Mouse (Mus musculus): Measurements from ENCODE around the gene Faap24.

Faap24 gene

DNA sequence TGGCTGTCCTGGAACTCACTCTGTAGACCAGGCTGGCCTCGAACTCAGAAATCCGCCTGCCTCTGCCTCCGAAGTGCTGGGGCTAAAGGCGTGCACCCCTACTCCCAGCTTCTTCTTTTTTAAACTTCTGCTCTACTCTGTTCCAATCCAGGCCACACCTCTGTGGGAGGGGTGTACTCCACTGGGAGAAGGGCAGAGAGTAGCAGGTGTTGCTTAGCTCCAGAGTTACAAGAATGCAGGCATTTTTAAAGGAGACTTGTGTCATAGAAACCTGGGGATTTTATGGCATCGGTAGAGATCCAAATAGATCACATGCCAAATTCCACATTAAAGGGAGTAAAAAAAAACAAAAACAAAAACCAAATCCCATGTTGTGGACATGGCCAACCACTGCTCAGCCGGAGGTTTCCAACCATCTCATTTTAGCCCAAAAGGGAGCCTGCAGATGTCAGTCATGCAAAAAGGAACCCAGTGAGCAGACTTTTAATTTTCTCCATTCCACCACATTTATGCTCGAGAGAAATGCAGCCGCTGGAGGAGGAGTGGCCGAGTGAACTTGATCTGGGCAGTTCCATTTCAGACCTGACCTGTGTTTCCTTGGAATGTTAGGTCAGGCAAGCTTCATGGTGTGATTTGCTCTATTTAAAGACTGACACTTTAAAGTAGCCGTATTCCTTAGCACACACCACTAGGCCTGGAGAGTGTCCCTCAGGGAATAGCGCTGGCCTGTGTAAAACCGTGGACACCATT lies 31.3 kb downstream of the Faap24 start:
- DNase-seq (ENCODE audit: low spot score): no peak

DNA sequence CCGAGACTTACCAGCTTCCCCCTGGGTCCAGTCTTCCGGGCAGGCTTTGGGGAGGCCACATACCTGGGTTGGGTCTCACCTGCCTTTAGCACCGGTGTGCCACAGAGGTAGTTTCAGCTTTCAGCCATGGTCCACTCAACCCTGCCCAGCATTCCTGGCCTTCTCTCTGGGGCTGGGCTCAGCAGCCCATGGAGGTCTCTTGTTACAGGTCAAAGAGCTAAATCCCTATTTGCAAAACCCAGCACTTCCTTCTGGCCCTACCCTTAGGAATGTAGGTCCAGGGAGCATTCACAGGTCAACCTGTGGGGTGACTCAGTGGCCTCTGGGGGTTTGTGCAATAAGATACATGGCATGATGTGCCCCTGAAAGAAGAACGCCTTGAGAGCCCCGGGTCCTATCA lies 33.8 kb downstream of the Faap24 start:
- no peak for DNase-seq (ENCODE audit: low spot score)

DNA sequence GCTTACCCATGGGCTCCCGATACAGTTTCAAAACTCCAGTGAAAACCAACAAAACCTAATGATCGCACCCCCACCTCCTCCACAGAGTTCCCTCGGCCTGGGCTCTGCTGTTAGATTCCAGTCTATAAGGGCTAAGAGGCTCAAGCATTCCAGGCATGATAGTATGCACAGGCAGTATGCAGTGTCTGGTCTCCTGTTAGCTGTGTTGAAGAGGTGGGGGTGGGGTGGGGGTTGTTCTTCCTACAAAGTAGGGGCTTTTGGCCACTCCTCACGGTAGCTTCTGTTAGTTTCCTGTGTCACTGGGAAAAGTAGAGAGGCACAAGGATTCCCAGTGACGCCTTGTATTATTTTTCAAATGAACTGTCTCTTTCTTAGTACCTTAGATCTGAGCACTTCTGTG lies 34.4 kb downstream of the Faap24 start:
- DNase-seq (ENCODE audit: low spot score): no peak

DNA sequence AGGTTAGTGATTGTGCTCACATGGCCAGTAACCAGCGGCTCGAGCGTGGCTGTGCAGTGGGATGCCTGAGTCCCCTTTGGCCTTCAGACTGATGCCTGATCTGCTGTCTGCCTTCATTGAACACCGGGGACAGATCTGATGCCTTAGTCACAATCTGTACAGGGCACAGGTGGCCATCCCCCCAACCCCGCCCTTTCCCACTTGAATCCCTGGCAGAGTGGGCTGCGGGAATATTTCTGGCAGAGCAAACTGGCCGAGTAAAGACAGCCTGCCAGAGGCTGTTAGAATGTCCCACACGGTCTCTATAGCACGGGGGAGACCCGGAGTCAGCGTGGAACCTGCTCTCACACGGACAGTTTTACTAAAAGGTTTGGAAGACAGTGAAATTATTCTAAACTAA lies 39.0 kb downstream of the Faap24 start:
- DNase-seq (ENCODE audit: low spot score): no peak

DNA sequence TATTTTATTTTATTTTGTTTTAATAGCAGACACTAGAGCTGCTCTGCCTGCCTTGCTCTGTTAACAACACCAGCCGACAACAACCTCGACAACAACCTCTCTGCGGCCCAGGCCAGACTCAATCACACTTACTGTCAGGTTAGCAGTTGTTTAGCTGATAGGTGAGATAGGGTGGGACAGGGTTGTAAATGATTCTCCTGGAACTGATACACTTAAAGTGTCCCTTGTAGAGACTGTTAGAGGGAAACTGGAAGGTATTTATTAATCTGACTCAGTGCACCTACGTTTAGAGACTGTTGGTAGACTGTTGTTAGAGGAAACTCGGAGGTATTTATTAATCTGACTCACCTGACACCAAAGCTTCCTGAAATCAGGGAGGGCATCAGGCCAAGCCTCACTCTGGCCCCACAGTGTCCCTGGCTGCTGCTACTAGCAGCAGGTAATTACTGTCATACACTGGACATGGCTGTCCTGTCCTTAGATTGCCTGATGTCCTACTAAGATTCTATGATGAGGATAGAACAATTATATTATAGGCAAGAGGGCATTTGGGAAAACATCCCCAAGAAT lies 41.2 kb downstream of the Faap24 start:
- no peak for DNase-seq (ENCODE audit: low spot score)

DNA sequence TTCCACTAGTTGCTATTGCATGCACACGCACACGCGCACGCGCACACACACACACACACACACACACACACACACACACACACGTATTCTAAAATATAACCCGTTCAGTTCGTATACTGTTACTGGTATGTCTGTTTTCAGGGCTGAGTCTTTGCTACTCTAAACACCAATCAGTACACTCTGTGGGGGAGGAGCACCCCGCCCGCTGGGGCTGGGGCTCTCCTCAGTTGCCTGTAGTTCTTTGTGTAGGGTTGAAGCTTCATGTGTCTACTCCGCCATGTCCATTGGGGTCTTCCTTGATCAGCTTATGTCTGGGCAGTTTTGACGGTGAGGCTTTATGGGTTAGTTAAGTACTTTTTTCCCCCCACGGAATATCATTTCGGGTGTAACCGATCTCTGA lies 43.3 kb downstream of the Faap24 start:
- no peak for DNase-seq (ENCODE audit: low spot score)

DNA sequence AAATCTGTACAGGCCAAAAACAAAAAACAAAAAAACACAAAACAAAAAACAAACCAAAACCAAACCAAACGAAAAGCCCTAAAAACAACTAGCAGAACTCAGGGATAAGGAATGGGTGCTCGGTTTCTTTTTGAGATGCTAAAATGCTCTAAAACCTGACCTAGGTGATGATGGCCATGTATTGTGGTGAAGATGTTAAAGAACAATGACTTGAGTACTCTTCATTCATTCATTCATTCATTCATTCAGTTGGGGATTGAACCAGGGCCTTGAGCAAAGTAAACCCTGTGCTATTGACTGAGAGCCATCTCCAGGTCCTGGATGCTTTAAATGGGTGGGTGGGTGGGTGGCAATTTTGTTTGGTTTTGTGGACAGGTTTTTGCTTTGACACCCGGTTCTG lies 45.5 kb downstream of the Faap24 start:
- no peak for DNase-seq (ENCODE audit: low spot score)

DNA sequence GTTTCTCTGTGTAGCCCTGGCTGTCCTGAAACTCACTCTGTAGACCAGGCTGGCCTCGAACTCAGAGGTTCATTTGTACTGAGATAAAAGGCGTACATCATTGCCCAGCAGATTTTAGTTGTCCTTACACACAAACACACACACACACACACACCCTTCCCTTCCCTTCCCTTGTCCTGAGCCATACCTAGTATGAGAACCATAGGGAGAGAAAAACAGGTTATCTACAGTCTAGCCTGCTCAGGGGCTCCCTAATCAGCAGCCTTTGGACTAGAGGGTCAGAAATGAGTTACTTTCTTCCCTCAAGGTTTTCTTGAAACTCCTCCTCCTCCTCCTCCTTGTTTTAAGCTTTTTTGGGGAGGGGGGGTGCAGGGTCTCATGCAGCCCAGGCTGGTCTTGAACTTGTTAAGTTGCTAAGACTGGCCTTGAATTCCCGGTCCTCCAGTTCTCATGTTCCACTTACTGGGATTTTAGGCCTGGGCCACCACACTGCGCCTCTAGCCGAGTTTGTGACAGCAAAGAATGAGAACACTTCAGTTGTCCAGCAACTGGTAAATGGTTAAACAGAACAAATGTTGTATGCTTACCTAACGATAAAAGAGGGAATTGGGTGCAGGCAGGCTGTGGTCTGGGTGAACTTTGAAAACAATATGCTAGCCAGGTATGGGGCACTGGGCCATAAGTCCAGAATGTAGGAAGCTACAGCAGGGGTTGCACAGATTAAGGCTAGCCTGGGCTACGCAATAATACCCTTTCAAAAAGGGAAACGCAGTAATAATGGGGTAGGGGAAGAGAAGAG lies 46.6 kb downstream of the Faap24 start:
- no peak for DNase-seq (ENCODE audit: low spot score)

DNA sequence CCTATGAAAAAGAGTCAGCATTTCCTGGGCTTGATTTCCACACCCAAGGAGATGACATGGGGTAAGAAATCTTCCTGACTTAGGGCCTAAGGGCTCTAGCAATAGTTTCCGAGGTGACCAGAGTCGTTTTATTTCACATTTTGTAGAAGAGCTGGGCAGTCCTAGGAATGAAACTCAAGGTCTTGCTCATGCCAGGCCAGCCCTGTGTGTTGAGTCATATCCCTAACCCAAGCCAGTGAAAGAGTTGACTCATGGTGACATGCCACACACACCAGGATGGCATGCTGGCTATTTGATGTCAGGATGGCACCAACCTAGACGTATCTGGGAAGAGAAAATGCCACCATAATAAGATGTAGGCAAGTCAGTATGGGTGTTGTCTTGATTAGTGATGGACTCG lies 47.6 kb downstream of the Faap24 start:
- DNase-seq (ENCODE audit: low spot score): no peak

DNA sequence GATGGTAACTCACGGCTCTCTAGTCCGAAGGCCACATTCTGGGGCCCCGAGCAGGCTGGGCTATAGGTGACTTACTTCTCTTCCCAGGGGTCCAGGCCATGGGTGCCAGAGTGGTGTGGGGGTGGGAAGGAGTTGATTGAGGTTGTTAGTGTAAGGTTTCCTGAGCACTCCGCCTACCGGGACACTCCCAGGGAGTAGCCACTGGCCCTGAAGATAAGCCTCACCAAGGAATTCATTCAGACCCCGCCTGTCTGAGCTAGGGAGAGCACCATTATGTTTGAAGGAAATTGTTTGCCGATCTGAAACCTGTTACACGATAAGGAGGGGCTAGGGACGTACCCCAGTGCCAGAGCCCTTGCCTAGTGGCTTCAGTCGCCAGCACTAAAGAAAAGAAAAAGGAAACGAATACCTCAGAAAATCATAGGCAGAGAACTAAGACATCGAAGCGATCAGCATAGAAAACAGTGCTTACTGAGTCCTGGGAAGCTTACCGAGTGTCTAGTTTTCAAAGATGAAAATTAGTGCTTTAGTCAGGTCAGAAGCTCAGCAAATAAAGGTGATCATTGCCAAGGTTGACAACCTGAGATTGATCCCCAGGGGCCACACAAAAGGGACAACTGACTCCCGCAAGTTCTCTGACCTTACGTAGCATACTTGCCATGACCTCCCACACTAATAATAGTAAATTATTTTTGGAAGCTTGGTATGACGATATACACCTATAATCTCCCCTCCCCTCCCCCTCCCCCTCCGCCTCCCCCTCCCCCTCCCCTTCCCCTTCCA lies 48.5 kb downstream of the Faap24 start:
- no peak for DNase-seq (ENCODE audit: low spot score)

DNA sequence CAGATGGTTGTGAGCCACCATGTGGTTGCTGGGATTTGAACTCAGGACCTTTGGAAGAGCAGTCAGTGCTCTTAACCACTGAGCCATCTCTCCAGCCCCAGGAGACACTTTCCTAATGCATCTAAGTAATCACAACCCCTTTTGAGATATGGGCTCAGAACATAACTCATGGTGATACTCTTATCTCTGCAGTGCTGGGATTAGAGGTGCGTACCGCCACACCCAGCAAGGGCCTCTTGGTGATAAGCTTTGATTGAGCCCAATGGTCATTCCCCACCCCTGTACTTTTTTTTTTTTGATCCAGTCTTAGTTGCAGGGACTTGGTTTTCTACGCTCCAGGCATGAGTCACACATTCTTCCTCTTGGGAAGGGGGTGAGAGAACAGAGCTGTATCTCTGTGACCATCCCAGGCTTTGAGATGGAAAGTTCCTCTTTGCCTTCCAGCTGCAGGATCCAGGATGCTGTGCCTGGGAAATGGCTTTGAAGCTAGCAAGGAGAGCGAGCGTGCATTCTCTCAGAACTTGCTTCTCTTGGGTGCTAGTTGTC lies 51.8 kb downstream of the Faap24 start:
- no peak for DNase-seq (ENCODE audit: low spot score)

DNA sequence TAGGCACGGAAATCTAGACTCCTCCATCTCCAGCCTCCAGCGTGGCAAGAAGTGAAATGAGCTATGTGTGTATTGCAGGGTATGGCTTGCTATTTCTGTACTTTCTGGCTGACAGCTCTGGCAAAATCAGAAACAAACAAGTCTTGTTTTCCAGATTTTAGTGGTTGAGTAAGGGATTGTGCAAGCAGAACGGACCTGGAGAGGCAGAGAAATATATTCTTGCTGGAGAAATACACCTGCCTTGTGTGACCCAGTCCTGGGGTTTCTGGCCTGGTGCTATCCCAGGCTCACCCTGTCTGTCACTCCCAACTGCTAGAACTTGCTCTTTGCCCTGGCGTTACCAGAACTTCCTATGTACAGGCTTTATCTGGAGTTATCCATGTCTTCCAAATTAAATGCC lies 54.1 kb downstream of the Faap24 start:
- no peak for DNase-seq (ENCODE audit: low spot score)

Data from layer of hippocampus, adult 9-10 months (tissue).